Mouse (Mus musculus) cortical plate, adult 2 months (tissue): ENCODE results near the gene Nxt1.

ENCODE experiments used
- CTCF ChIP-seq: fragments of 200-500 bp; IDR thresholded peaks from 2 replicates; pipeline ENCODE4 v1.5.1; 2011; ENCODE audit warnings: mild to moderate bottlenecking, control low read depth, low read length; ENCODE audit not compliant: insufficient read depth; ENCODE audit errors: extremely low read depth
- POLR2A ChIP-seq: fragments of 200-500 bp; IDR thresholded peaks from 2 replicates; pipeline ENCODE4 v1.6.1; 2011; ENCODE audit warnings: mild to moderate bottlenecking, low read length, control low read depth; ENCODE audit not compliant: insufficient read depth; ENCODE audit errors: extremely low read depth

DNA sequence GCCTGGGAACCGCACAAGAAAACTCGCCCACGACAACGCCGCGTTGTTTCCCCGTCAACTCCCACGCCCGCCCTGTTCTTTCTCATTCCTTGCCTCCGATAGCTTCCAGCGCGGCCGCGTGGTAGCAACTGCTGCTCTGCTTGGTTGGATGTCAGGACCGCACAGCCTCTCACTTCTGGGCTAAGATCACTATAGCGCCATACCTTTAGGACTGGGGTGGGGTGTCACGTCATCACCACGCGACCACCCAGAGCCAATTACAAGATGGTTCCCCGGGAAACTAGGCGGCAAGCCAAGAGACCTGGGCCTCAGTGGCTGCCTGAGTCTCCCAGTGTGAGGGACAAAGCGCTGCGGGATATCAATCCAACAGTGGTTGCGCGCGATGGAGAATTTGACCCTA is 5.4 kb downstream of the Nxt1 start:
- peak; percentile 84 for TF ChIP-seq POLR2A
- no peak for TF ChIP-seq CTCF
